Mouse (Mus musculus) kidney, adult 2 months (tissue): ENCODE results near the gene Atg4b. TPM values are rescaled to one million over a fixed set of nuclear protein-coding genes. Genes with fewer than 3 reads are reported as not detected.
"Not testable (repeated sequence)": the region's sequence is repeated elsewhere in the genome, so short reads cannot be mapped to it uniquely, and the experiment has no call there.

Experiments
- DNase-seq: peaks from one replicate; pipeline ENCODE4 v3.0.0; 2021
- H3K27ac ChIP-seq: fragments of 200-500 bp; 2 replicates; pipeline ENCODE4 v1.5.1; 2012; ENCODE audit warnings: low read depth, low read length, control low read depth, inconsistent platforms; ENCODE audit not compliant: insufficient read depth
- H3K27me3 ChIP-seq: fragments of 200-500 bp; replicated peaks from 2 replicates; pipeline ENCODE4 v1.6.1; 2012; ENCODE audit warnings: mild to moderate bottlenecking, moderate library complexity, low read length, inconsistent platforms; ENCODE audit not compliant: control insufficient read depth, insufficient read depth
- H3K36me3 ChIP-seq: fragments of 200-500 bp; 2 replicates; pipeline ENCODE4 v1.6.1; 2012; ENCODE audit warnings: mild to moderate bottlenecking, moderate library complexity, low read length, inconsistent platforms; ENCODE audit not compliant: control insufficient read depth, insufficient read depth
- H3K4me1 ChIP-seq: fragments of 200-500 bp; 2 replicates; pipeline ENCODE4 v1.6.1; 2011; ENCODE audit warnings: low read length; ENCODE audit not compliant: control insufficient read depth, insufficient read depth
- H3K4me3 ChIP-seq: fragments of 200-500 bp; 2 replicates; pipeline ENCODE4 v1.5.1; 2011; ENCODE audit warnings: mild to moderate bottlenecking, low read depth, low read length, control low read depth; ENCODE audit not compliant: insufficient read depth
- CTCF ChIP-seq: fragments of 200-500 bp; conservative IDR thresholded peaks from 2 replicates; pipeline ENCODE4 v1.5.1; 2011; ENCODE audit warnings: low read depth, mild to moderate bottlenecking, control low read depth, low read length, moderate library complexity, mixed read lengths; ENCODE audit not compliant: insufficient read depth, insufficient read length
- POLR2A ChIP-seq: fragments of 200-500 bp; IDR thresholded peaks from one replicate; pipeline ENCODE4 v1.6.1; 2011; ENCODE audit warnings: low read depth, low read length, control low read depth
- WGBS: fragments of 180-500 bp; shearing (Covaris S2); methylation state at CpG from one replicate; pipeline ENCODE4 v1.1.7; 2018; 5-methylcytosine and 5-hydroxymethylcytosine counted together
- polyA plus RNA-seq: library from polyadenylated mRNA; depleted of rRNA; stranded (reverse); fragments of >200 nt; gene quantifications from 2 replicates; pipeline ENCODE4 v1.2.3, GENCODE M21; 2012

Atg4b gene
- polyA plus RNA-seq, 1 experiment: 46.3 TPM

GRCm38 (mm10) chr1:93755291-93755610 lies 4.0 kb downstream of the Atg4b start:
- no peak for TF ChIP-seq CTCF
- no peak for TF ChIP-seq POLR2A
- under 1% methylated on average over 13 of the region's 13 CpGs for WGBS
- H3K4me3 ChIP-seq: peak overlapping the region; percentile 80
- H3K36me3 ChIP-seq: no peaks in the 10 kb centered on the region; the same call in 1 of the 2 replicates
- no peak for DNase-seq
- peaks cover 8% of the 10 kb centered on the region; the same call in 1 of the 2 replicates for H3K4me1 ChIP-seq
- H3K27ac ChIP-seq: 0 out of 2 replicates have a peak overlapping the region, but pooled peaks have one; percentile 0
- no peaks in the 10 kb centered on the region for H3K27me3 ChIP-seq

- Histone ChIP-seq H3K4me1 (peaks cover 8% of the 10 kb centered on the region; the same call in 1 of the 2 replicates), H3K27ac (no peak overlapping the region), H3K4me3 (peak overlapping the region; percentile 80; the same call in 1 of the 2 replicates), H3K27me3 (no peaks in the 10 kb centered on the region), H3K36me3 (no peaks in the 10 kb centered on the region)
- no peak for DNase-seq
- TF ChIP-seq POLR2A (no peak), CTCF (no peak)
- WGBS: 16% methylated on average over 7 of the region's 7 CpGs
Measured at GRCm38 (mm10) chr1:93755618-93756017, 4.3 kb downstream of the Atg4b start.

- TF ChIP-seq CTCF: no peak
- no peak for TF ChIP-seq POLR2A
- Histone ChIP-seq H3K27ac (no peak overlapping the region), H3K36me3 (no peaks in the 10 kb centered on the region), H3K4me3 (no peak overlapping the region), H3K4me1 (peaks cover 8% of the 10 kb centered on the region; the same call in 1 of the 2 replicates), H3K27me3 (no peaks in the 10 kb centered on the region)
- no peak for DNase-seq
Measured at GRCm38 (mm10) chr1:93756154-93756553, 4.9 kb downstream of the Atg4b start.

- WGBS: 100% methylated on average over 1 of the region's 1 CpGs
- no peak for DNase-seq
Measured at GRCm38 (mm10) chr1:93760076-93760475, 8.8 kb downstream of the Atg4b start.

GRCm38 (mm10) chr1:93763531-93763930 lies 12.2 kb downstream of the Atg4b start:
- H3K36me3 ChIP-seq, H3K4me3 ChIP-seq, H3K4me1 ChIP-seq, H3K27ac ChIP-seq, H3K27me3 ChIP-seq, DNase-seq: not testable (repeated sequence)
- WGBS: 91% methylated on average over 3 of the region's 3 CpGs

More at GRCm38 (mm10) chr1:93760076-93760475, 8.8 kb downstream of the Atg4b start:
- H3K4me3 ChIP-seq: no peak overlapping the region
- H3K4me1 ChIP-seq: peaks cover 2% of the 10 kb centered on the region; the same call in 1 of the 2 replicates
- no peaks in the 10 kb centered on the region for H3K27me3 ChIP-seq
- H3K27ac ChIP-seq: no peak overlapping the region
- no peak for TF ChIP-seq CTCF
- TF ChIP-seq POLR2A: no peak
- no peaks in the 10 kb centered on the region for H3K36me3 ChIP-seq

- H3K4me1 ChIP-seq: no peaks in the 10 kb centered on the region
- H3K27ac ChIP-seq: no peak overlapping the region
- no peaks in the 10 kb centered on the region for H3K27me3 ChIP-seq
- TF ChIP-seq POLR2A (no peak), CTCF (no peak)
- no peaks in the 10 kb centered on the region for H3K36me3 ChIP-seq
- 89% methylated on average over 9 of the region's 9 CpGs for WGBS
- H3K4me3 ChIP-seq: no peak overlapping the region
- no peak for DNase-seq
Measured at GRCm38 (mm10) chr1:93764871-93765591, 13.7 kb downstream of the Atg4b start.

GRCm38 (mm10) chr1:93767600-93767999 lies 16.3 kb downstream of the Atg4b start:
- Histone ChIP-seq H3K36me3 (no peaks in the 10 kb centered on the region; the same call in 1 of the 2 replicates), H3K4me1 (no peaks in the 10 kb centered on the region), H3K4me3 (no peak overlapping the region), H3K27ac (no peak overlapping the region), H3K27me3 (no peaks in the 10 kb centered on the region)
- DNase-seq: no peak
- 81% methylated on average over 6 of the region's 6 CpGs for WGBS
- TF ChIP-seq CTCF (no peak), POLR2A (no peak)
